Mouse (Mus musculus) adrenal gland, adult 18-20 months (tissue): ENCODE data around the gene Taar7d. TPM values are rescaled to one million over a fixed set of nuclear protein-coding genes. Genes with fewer than 3 reads are reported as not detected.
"Not testable (repeated sequence)": the region's sequence is repeated elsewhere in the genome, so short reads cannot be mapped to it uniquely, and the experiment has no call there.

Experiments used
- DNase-seq, 2 experiments: peaks; one replicate each; pipeline ENCODE4 v3.0.0; 2021 to 2022; ENCODE audit warnings: low spot score in 2 of 2
- long read RNA-seq, 2 experiments: library from polyadenylated mRNA; stranded (forward); transcript quantifications; one replicate each; pipeline ENCODE4 v2.0.0; 2021
- total RNA-seq, 2 experiments: library from RNA; stranded (reverse); gene quantifications; 1 replicate in 1 of 2; 2 replicates in 1 of 2; pipeline ENCODE4 v1.2.3; 2021

Gene Taar7d
- total RNA-seq, result not detected
- long read RNA-seq, experiment 1, result 0 reads
- long read RNA-seq, experiment 2, result 0 reads

- no peak for DNase-seq
Observed at GRCm38 (mm10) chr10:24026922-24027321, at the start of gene Taar7d. Gene Taar7d (plus strand): TSS chr10:24027222.

DNA sequence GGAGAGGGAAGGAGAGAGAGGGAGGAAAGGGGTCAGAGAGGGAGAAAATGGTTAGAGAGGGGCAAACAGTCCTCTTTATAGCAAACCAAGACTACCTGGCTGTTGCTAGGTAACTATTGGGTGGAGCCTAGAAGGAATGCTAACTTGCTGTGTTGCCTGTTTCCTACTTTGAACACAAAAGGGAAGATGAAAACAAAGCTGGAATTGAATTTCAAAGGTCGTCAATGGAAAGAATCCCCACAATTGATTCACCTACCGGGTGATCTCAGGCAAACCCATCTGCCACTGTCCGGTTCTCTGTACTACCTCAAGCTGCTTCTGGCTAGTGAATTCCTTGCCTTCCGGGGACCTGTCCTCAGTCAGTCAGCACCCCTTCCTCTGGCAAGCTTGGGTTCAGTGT, 49.1 kb upstream of the Taar7d start:
- DNase-seq, result no peak

GRCm38 (mm10) chr10:23978901-23979705, 47.9 kb upstream of the Taar7d start:
- peak; percentile 66 for DNase-seq

DNA sequence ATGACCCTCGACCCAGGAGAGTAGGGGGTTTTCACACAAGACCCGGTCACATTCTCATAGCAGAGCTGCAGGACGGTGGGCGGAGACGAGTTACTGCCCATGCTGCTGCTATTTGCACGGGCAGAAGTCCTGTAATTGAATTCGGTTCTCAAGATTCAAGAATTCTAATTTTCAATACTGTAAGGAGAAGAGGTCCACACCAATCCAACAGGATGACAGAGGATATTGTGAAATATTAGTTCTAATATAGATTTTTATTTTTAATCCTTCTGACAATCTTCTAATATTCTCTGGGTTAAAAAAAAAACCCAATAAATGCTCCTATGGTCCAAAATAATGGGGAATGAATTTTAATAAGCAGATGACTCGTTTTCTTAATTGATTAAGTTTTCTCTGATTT, 41.5 kb upstream of the Taar7d start, which contains the start of gene Taar6:
Gene Taar6, minus strand, starts transcription at position 101 of the 400 bp plus-strand sequence.
- DNase-seq, result no peak

DNA sequence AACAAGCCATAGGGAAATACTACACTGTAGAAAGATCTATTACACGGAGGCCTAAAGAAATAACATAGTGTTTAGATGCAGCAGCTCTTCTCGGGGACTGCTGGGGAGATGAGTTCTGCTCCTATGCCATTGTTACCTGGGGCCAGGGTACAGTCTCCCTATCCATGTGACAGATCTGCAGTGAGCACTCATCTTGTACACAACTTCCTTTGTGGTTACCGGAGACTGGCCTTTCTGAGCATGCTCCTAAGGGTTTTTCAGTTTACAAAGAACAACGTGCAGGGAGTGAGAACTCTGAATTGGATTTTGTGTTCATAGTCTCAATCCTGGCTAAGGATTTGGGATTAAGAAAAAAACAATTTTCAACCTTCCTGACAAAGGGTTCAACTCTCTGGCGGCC, 40.6 kb upstream of the Taar7d start:
- DNase-seq, result no peak

GRCm38 (mm10) chr10:23993381-23993780, 33.6 kb upstream of the Taar7d start, which contains the start of gene Taar7a:
Gene Taar7a (minus strand): TSS chr10:23993481.
- no peak for DNase-seq

GRCm38 (mm10) chr10:23999639-24000038, 27.4 kb upstream of the Taar7d start, which contains the start of gene Taar7b:
Gene Taar7b (plus strand): TSS chr10:23999939.
- DNase-seq, result no peak

DNA sequence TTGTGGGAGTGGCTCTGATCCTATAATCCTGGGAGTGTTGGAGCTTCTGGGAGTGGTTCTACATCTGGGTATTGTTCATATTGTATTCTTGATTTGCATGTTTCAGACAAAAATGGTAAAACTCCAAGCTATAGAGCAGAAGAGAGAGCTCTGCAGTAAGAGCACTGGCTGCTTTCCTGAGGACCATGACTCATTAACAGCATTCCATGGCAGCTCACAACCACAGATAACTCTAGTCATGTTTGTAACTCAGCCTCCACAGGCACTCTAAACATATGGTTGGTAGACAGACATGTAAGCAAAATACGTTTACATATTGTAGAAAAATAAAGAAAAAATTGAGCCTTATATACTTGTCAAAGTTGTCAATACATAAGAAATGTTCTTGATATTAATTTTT, 20.6 kb upstream of the Taar7d start:
- DNase-seq, result no peak

DNA sequence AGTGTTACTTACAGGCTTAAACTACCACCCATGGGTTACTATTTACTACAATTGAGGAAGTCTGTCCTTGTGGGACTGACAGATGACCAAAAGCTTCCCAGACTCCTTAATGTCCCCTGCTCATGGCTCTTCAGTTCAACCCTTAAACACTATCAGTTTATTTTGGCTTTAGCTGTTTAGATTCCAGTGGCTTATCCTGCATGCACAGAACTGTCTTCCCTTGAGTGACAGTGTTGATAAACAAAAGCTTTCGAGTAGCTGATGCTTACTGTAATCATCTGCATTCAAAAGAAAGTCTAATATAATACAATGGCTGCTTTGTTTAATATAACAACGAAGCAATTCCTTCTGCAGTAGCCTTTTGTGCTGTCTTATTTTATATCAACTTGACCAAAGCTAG, 20.0 kb upstream of the Taar7d start:
- DNase-seq, result no peak

DNA sequence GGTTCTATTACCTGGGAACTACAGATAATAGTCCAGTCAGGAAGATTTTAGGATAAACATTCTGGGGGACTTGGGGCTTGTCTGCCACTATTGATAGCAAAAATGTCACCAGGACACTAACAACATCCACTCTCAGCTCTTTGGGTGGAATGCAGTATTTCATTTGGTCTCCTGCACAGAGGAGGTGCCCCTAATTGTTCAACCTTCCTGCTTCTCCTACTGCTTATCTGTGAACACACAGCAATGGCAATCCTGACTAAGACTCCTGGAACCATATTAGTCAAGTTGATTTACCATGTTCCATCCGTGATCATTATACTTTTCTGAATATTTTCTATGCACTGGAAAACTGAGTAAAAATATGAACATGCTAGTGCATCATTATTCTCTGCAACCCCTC, 18.9 kb upstream of the Taar7d start:
- DNase-seq, result no peak

- DNase-seq, result no peak
Observed at GRCm38 (mm10) chr10:24031347-24031746, 4.3 kb downstream of the Taar7d start.

GRCm38 (mm10) chr10:24037314-24037713, 10.3 kb downstream of the Taar7d start, which contains the start of gene Taar7e:
Gene Taar7e (plus strand): TSS chr10:24037614.
- no peak for DNase-seq

- DNase-seq, result no peak
Observed at GRCm38 (mm10) chr10:24040120-24040869, 13.3 kb downstream of the Taar7d start.

GRCm38 (mm10) chr10:24049210-24049609, 22.2 kb downstream of the Taar7d start, which contains the start of gene Taar7f:
Gene Taar7f (plus strand): TSS chr10:24049510.
- DNase-seq, result no peak

DNA sequence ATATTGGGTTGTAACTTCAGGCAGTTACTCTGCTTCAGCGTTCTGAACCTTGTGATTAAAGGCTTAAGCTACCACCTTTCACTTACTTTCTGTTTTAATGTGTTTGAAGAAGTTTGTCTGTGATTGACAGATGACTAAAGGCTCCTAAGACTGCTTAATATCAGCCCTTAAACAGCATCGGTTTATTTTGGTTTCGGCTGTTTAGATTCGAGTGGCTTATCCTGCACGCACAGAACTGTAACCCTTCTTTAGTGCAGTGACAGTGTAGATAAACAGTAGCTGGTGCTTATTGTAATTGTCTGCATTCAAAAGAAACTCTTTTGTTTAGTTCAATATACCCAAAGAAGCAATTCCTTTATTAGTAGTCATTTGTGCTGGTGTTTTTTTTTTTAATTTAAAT, 25.0 kb downstream of the Taar7d start:
- DNase-seq, result no peak

- no peak for DNase-seq
Observed at GRCm38 (mm10) chr10:24058986-24059385, 32.0 kb downstream of the Taar7d start.

DNA sequence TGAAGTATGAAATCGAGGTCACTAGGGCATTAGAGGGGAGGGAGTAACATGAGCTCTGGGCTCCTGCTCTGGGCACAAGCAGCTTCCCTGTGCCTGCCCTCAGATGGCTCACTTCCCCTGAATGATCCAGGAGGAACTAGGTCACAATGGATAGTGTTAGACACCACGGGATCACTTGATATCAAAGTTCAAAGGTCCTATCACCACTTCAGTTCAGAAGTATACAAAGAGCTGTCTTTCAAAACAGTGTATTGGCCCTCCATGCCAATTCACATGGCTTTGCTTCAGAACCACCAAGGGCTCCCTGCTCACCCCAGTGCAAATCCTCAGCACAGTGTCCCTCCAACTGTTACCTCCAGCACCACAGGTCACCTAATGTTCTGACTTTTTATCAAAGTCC, 47.7 kb downstream of the Taar7d start:
- DNase-seq, result not testable (repeated sequence)

DNA sequence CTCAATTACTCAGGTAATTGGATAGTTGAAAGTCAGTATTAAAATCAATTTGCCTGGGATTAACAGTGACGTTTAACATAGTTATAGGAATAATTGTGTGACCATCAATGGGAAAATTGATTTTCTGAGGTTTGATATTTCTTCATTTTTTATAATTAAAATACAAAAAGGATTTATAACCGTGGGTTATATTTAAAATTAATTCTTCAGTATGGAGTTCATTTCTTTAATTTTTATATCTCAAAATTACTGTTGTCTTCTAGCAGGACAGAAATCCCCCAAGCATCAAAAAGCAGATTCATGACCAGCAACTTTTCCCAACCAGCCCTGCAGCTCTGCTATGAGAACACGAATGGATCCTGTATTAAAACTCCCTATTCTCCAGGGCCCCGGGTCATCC, 49.2 kb downstream of the Taar7d start, which contains the start of gene Taar8a:
Gene Taar8a, plus strand, starts transcription at position 301 of the 400 bp plus-strand sequence.
- not testable (repeated sequence) for DNase-seq
